Mouse (Mus musculus) layer of hippocampus, postnatal 36 days (tissue): ENCODE results near the gene Gm45062. TPM values are rescaled to one million over a fixed set of nuclear protein-coding genes. Genes with fewer than 3 reads are reported as not detected.
A peak's percentile ranks its signal among the peaks of the same experiment; 100 is the strongest.

ENCODE experiments used
- DNase-seq, 2 experiments: peaks; one replicate each; pipeline ENCODE4 v3.0.0; 2022
- total RNA-seq, 2 experiments: library from RNA; stranded (reverse); gene quantifications; 2 replicates each; pipeline ENCODE4 v1.2.3; 2021

Gene Gm45062
- total RNA-seq, 2 experiments from 2014 or later: 2.2 TPM; not detected in 1

DNA sequence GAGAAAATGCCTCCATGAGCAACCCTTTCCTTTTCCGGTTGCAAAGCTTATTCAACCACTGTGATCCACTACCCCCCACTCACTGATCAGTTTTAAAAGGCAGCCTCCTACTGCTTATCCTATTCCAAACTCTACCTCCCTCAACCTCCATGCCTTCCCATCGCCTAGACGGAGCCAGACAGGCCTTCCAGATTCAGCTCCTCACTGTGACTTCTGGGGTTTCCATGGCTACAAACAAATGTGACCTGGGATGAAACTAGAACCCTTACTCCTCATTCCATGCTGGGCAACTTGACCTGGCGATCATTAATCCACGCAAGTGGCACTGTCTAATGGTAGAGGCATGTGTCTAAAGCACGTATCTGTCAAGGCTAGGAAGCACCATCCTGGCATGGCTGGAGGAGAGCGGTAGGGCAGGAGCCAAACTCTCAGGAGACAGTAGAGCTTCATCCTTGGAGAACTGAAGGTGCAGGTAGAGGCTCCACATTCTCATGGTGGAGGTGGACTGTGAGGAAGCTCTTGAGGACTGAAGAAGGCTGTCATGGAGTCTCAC is 369.5 kb downstream of the Gm45062 start:
- no peak for DNase-seq

DNA sequence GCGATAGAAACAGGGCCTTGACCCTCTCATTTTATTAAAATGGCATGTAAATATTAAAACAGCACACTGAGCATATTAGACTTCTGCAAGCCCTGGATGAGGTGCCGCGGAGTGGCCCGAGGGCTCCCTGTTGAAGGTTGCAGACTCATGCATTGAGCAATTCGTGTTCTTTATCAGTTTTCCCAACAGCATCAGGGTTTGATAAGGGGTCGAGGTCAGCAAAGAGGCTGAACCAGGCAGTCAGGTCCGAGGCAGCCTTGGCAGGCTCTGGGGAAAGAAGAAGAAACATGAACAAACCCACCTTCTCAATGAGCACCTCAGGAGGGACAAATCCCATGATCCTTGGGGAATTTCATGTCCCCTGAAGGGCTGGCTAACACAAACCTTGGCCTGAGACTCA is 371.3 kb downstream of the Gm45062 start:
- no peak for DNase-seq

DNA sequence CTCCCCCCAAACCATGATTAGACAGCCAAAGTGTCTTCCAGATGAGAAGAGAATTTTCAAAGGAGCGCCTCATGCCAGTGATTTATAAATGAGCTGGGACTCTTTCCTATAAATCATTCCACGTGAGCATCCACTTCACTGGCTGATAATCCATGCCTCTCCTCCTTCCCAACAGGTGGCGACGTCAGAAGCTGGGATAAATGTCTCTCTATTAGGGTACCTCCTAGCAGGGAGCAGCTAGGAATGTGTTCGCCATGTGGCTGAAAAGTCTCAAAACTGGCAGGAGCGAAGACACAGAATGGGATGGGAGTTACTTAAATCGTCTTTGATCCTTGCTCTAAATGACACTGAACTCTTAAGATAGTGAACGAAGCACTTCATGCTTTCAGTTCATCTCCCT is 372.1 kb downstream of the Gm45062 start:
- DNase-seq: no peak

DNA sequence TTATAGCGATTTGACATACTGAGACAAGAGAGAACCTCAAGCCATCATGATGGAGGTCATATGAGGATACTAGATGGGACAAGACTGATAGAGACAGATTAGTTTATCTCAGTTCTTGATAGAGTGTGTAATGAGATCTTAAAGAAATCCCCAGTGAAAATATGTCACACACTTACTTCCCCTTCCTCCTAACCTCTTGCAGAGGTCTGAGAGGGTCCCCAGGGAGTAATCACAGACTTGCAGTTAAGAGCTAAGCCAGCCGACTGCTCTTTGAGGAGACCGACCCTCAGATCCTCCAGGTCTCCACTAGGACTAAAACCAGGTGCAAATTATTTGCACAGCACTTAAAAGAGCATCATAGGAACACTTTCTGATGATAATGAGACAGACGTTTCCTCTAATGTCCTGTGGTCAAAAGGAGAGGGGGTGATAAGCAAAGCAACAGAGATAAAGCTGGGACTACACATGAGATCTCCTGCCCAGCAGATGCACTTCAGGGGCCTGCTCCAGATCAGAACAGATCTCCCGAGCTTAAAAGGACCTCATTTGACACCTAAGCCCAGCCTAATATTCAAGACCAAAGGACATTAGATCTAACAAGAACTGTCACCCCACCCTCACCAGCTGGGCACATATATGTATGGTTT is 372.9 kb downstream of the Gm45062 start:
- no peak for DNase-seq

DNA sequence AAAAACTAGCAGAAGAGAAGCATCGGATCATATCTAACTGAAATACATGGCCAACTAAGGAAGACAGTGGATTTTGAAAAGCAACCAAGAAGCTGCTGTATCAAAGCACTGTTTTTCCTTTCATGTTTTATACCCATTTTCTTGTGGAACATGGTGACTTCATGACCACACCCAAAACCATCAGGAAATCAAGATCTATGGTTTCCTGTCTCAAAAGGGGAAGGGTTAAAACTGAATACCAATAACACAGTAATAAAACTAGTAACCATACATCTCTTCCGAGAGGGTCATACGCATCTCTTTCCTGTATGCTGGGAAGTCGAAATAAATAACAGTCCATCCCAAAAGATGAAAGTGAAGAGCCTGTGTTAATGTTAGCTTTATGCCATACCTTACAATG is 373.5 kb downstream of the Gm45062 start:
- DNase-seq: no peak

DNA sequence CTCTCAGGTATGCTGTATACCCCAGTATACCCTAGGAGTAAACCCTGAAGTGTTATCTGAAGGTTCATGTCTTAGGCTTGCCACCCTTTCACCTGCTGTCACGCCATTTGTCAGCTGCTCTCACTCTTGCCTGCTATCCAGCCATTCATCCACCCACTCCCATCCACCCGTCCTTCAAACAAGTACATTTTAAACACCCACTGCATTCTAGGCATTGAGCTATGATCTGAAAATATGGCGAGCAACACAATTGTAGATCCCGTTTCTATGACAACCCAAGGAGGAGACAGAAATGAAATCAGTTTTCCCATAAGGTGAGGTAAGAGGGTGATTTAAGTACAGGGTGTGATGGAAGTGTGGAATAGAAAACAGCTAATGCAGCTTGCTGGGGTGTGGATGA is 378.9 kb downstream of the Gm45062 start:
- DNase-seq: peak in 1 of 2 experiments; percentile 29

DNA sequence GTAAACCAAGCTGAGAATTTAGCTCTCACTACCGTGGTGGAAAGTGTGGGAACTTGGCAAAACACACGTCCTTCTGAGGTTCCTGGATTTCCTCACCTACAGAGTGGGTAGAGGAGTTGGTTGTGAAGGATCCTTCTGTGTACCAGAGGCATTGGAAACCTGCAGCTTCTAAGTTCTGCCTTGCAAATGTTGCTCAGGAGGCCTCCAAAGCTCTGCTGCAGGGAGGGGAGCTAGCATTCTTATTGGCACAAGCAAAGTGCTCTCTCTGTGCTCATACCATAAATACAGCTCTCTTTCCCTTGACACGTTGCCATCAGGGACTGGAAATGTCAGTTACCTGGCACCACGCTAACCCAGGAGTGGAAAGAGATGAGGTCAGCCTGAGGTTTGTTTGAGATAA is 379.6 kb downstream of the Gm45062 start:
- no peak for DNase-seq

DNA sequence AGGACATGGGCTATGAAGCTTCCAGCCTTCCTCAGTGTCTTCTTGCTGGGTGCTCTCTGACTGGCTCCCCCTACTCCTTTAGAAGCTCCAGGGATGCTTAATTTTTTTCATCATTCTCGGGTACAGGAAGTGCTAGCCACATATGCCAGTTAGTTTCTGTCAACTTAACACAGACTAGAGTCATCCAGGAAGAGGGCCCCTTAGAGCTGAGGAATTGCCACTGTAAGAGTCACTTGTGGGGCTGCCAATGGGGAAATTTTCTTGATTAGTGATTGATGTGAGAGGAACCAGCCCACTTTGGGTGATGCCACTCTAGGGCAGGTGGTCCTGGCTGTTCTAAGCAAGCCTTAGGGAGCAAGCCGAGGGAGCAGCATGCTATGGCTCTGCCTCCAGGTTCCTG is 380.3 kb downstream of the Gm45062 start:
- no peak for DNase-seq

DNA sequence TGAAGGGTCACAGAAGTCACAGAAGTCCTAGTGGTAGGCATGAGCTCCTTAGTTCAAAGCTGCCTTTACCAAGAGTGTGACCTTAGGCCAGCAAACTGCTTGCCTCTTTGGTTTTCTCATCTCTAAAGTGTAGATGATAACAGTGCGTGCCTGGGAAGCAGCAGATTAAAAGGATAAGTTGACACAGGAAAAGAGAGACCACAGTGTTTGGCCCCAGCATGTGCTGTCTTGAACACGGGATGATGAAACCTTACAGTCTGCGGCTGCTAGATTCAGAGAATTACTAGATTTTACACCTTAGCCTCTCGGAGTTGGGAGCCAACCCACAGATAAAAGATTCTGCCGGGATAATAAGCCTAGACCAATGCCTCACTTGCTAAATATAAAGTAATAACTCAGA is 381.6 kb downstream of the Gm45062 start:
- no peak for DNase-seq

DNA sequence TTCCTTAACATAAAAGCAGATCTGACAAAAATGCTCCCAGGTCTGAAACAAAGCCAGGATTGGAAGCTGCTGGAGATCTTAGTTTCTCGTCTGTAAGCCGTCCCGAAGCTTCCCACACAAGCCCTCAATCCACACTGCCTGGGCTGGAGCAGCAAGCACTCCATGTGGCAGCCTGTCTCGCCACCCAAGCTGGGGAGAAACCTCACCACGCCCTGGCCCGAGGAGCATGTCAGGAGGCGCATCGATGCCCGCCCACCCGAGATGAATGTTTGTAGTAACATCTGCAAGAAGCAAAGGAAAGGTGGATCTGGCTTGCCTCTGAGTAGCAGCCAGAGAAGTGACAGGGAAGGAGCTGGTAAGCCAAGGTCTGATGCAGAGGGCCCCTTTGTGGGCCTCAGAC is 385.5 kb downstream of the Gm45062 start:
- no peak for DNase-seq

DNA sequence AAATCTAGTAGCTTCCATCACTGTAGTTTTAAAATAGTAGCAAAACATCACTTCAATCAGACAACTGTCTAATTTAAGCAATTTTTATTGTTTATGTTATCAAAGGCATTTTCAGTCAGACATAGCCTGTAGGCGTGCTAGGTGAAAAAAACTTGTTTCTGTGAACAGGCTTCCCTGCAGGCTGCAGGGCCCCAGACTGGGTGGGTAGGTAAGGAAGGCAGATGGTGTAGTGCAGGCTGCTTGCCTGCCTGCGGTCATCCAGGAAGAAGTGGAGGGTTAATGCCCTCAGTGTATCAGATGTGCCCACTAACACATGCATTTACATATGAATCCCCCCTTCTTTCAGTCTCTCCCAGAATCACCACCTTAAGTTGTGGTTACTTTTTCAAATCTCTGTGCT is 386.5 kb downstream of the Gm45062 start:
- no peak for DNase-seq

Other genes starting within 250 kb of the Gm45062 start
- gene Col28a1, start 66.8 kb upstream of the Gm45062 start, total RNA-seq: under 1 TPM; 0.22 to 0.23 TPM
- 10 to 100 TPM; 25.5 TPM for gene Mios, start 50.2 kb upstream of the Gm45062 start, total RNA-seq
- gene Rpa3, start 277 bp upstream of the Gm45062 start, total RNA-seq: 10 to 100 TPM; 13.7 to 17.8 TPM
- 10 to 100 TPM; 30.7 to 39.7 TPM for gene Umad1, start 162 bp upstream of the Gm45062 start, total RNA-seq